Mouse (Mus musculus): ENCODE measurements at regions not wholly inside any gene's neighbourhood (a gene's known extent, or its start where the extent isn't known, plus 50 kb on each side); places are given as distances from the start of the nearest gene placed in this dataset.

DNA sequence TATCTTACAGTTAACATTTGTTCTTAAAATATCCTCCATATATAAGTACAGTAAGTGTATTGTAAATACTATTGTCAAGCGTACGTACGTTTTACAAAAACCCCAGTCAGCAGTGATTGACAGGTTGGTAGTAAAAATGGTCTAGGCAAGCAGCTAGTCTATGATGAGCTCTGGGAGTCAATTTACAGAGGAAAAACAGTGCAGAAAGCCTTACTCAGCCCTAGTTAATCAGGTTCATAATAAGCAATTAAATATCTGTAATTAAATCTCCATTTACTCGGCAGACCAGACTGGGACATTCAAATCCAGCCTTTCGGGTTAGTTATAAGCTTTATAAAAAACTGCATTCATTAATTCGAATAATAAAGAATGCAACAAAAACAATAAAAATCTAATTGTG is 394.7 kb downstream of the Atp6ap1l start:
- ATAC-seq (ENCODE audit: low FRiP score) (no peak), DNase-seq (ENCODE audit: low spot score) (no peak)
- no peaks in the 10 kb centered on the region for H3K27me3 ChIP-seq (ENCODE audit: control insufficient read depth, insufficient read depth, low read length)

DNA sequence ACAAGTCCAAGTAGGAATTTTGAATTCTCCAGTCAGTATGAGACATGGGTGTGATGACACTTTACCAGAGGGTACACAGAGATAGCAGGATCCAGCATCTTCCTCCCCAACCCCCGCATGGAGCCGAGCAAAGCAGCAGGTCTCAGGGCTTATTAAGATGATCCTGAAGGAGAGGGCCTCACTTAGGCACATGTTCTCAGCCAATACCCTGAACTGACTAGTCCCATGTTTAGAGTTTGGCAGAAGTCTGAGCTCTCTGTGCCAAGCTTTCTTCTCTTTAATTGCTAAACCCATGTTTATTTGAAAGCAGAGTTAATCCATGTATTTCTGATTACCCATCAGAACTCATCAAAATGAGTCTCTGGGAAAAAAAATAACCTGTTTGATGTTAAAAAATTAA is 402.0 kb downstream of the Atp6ap1l start:
- Histone ChIP-seq H3K4me3 (ENCODE audit: low read depth, low read length) (no peak overlapping the region), H3K27ac (ENCODE audit: low read depth, low read length) (no peak overlapping the region), H3K9me3 (ENCODE audit: control insufficient read depth, low read length) (no peaks in the 10 kb centered on the region), H3K4me2 (replicated peaks; ENCODE audit: low read depth, low read length) (no peak overlapping the region), H3K27me3 (ENCODE audit: control insufficient read depth, insufficient read depth, low read length) (no peaks in the 10 kb centered on the region), H3K4me1 (replicated peaks; ENCODE audit: control insufficient read depth, insufficient read depth, low read length) (no peaks in the 10 kb centered on the region), H3K36me3 (ENCODE audit: control insufficient read depth, insufficient read depth, low read length) (no peaks in the 10 kb centered on the region), H3K9ac (ENCODE audit: low read depth, low read length) (no peak overlapping the region)
- DNase-seq (ENCODE audit: low spot score) (no peak), ATAC-seq (ENCODE audit: low FRiP score) (no peak)
- 88% methylated on average over 2 of the region's 2 CpGs for WGBS

More for the DNA sequence above, 394.7 kb downstream of the Atp6ap1l start:
- H3K9ac ChIP-seq (ENCODE audit: low read depth, low read length): no peak overlapping the region
- H3K4me2 ChIP-seq (replicated peaks; ENCODE audit: low read depth, low read length): no peak overlapping the region
- H3K4me3 ChIP-seq (ENCODE audit: low read depth, low read length): no peak overlapping the region
- 81% methylated on average over 6 of the region's 6 CpGs for WGBS
- no peaks in the 10 kb centered on the region for H3K36me3 ChIP-seq (ENCODE audit: control insufficient read depth, insufficient read depth, low read length)
- H3K4me1 ChIP-seq (replicated peaks; ENCODE audit: control insufficient read depth, insufficient read depth, low read length): no peaks in the 10 kb centered on the region
- no peaks in the 10 kb centered on the region for H3K9me3 ChIP-seq (ENCODE audit: control insufficient read depth, low read length)
- H3K27ac ChIP-seq (ENCODE audit: low read depth, low read length): no peak overlapping the region

DNA sequence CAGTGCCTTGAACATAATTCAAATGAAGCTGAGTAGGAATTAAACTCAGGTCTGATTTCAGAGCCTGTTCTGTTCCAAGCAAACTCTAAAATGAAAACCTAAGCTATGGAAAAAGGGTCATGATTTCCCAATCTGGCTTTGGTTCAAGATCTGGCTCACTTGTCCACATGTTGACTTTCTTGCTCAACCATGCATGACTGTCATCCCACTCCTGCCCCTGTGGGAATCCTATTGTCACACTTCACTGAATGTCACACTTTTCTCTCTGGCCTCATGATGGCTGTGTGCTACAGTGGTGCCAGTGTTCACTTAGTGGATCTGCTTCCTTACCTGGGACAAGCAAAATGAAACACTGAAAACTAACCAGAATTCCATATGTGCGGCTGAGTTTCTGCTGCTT is 403.0 kb downstream of the Atp6ap1l start:
- Histone ChIP-seq H3K9ac (ENCODE audit: low read depth, low read length) (no peak overlapping the region), H3K27ac (ENCODE audit: low read depth, low read length) (no peak overlapping the region), H3K36me3 (ENCODE audit: control insufficient read depth, insufficient read depth, low read length) (no peaks in the 10 kb centered on the region), H3K4me3 (ENCODE audit: low read depth, low read length) (no peak overlapping the region), H3K9me3 (ENCODE audit: control insufficient read depth, low read length) (no peaks in the 10 kb centered on the region), H3K4me2 (replicated peaks; ENCODE audit: low read depth, low read length) (no peak overlapping the region), H3K4me1 (replicated peaks; ENCODE audit: control insufficient read depth, insufficient read depth, low read length) (no peaks in the 10 kb centered on the region), H3K27me3 (ENCODE audit: control insufficient read depth, insufficient read depth, low read length) (no peaks in the 10 kb centered on the region)
- ATAC-seq (ENCODE audit: low FRiP score) (no peak), DNase-seq (ENCODE audit: low spot score) (no peak)
- 86% methylated on average over 1 of the region's 1 CpGs for WGBS

DNA sequence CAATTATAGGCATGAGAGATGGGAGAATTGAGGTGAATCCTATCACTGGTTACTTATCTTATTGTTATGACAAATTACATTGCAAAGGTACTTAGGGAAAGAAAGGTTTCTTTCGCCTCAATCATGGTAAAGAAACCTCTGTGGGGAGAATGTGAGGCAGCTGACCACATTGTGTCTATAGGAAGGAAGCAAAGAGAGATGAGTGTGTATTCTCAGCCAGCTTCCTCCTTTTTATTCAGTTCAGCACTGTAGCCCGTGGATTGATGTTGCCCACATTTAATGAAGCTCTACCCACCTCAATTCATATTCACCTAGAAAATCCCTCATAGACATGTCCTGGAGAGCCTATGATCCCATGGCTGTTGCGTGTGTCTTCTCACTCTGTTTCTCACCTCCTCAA is 406.2 kb downstream of the Atp6ap1l start:
- no peaks in the 10 kb centered on the region for H3K4me1 ChIP-seq (replicated peaks; ENCODE audit: control insufficient read depth, insufficient read depth, low read length)
- H3K36me3 ChIP-seq (ENCODE audit: control insufficient read depth, insufficient read depth, low read length): no peaks in the 10 kb centered on the region
- ATAC-seq (ENCODE audit: low FRiP score) (no peak), DNase-seq (ENCODE audit: low spot score) (no peak)
- 88% methylated on average over 3 of the region's 3 CpGs for WGBS
- no peaks in the 10 kb centered on the region for H3K27me3 ChIP-seq (ENCODE audit: control insufficient read depth, insufficient read depth, low read length)
- H3K27ac ChIP-seq (ENCODE audit: low read depth, low read length): no peak overlapping the region
- no peak overlapping the region for H3K9ac ChIP-seq (ENCODE audit: low read depth, low read length)
- no peak overlapping the region for H3K4me2 ChIP-seq (replicated peaks; ENCODE audit: low read depth, low read length)
- no peak overlapping the region for H3K4me3 ChIP-seq (ENCODE audit: low read depth, low read length)
- H3K9me3 ChIP-seq (ENCODE audit: control insufficient read depth, low read length): no peaks in the 10 kb centered on the region

DNA sequence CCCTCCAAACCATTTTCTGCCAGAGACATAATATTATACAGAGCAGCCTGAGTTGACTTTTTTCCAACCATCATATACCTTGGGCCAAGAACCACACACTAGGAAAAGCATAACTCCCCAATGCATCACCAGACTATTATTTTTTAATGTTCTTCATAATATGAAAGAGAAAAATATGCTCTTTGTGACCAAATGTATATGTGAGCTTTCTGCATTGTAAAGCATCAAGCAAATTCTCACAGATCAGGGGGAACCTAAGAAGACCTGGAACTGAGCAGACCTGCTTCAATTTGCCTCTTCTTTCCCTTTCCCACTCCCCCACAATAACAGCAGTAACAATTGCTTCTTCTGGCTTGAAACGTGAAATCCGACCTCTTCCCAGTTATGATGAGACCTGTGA is 407.6 kb downstream of the Atp6ap1l start:
- ATAC-seq (ENCODE audit: low FRiP score): no peak
- Histone ChIP-seq H3K9me3 (ENCODE audit: control insufficient read depth, low read length) (no peaks in the 10 kb centered on the region), H3K36me3 (ENCODE audit: control insufficient read depth, insufficient read depth, low read length) (no peaks in the 10 kb centered on the region), H3K27me3 (ENCODE audit: control insufficient read depth, insufficient read depth, low read length) (no peaks in the 10 kb centered on the region), H3K4me1 (replicated peaks; ENCODE audit: control insufficient read depth, insufficient read depth, low read length) (no peaks in the 10 kb centered on the region), H3K4me3 (ENCODE audit: low read depth, low read length) (no peak overlapping the region), H3K9ac (ENCODE audit: low read depth, low read length) (no peak overlapping the region), H3K27ac (ENCODE audit: low read depth, low read length) (no peak overlapping the region), H3K4me2 (replicated peaks; ENCODE audit: low read depth, low read length) (no peak overlapping the region)
- no peak for DNase-seq (ENCODE audit: low spot score)
- 68% methylated on average over 2 of the region's 2 CpGs for WGBS

DNA sequence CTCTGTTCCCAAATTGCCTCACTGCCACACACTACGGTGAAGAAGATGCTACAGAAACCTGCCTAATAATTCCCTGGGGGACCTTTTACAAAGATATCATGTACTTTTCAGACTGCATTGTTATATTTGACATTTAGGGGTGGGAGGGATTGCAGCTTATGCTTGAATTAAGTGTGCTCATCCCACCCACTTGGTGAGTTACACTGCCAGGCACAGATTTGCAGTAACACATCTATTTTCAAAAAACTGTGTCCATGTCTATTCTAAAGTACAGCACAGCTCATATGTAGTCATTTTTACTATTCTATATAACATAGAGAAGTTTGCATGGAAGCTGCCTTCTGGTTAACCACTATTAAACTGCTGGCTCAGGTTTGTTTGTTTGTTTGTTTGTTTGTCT is 404.3 kb upstream of the Xrcc4 start:
- ATAC-seq (ENCODE audit: low FRiP score) (no peak), DNase-seq (ENCODE audit: low spot score) (no peak)
- Histone ChIP-seq H3K9ac (ENCODE audit: low read depth, low read length) (no peak overlapping the region), H3K4me2 (replicated peaks; ENCODE audit: low read depth, low read length) (no peak overlapping the region), H3K27ac (ENCODE audit: low read depth, low read length) (no peak overlapping the region), H3K4me3 (ENCODE audit: low read depth, low read length) (no peak overlapping the region), H3K36me3 (ENCODE audit: control insufficient read depth, insufficient read depth, low read length) (no peaks in the 10 kb centered on the region), H3K9me3 (ENCODE audit: control insufficient read depth, low read length) (no peaks in the 10 kb centered on the region), H3K4me1 (replicated peaks; ENCODE audit: control insufficient read depth, insufficient read depth, low read length) (no peaks in the 10 kb centered on the region), H3K27me3 (ENCODE audit: control insufficient read depth, insufficient read depth, low read length) (no peaks in the 10 kb centered on the region)
- WGBS: 71% methylated on average over 1 of the region's 1 CpGs

DNA sequence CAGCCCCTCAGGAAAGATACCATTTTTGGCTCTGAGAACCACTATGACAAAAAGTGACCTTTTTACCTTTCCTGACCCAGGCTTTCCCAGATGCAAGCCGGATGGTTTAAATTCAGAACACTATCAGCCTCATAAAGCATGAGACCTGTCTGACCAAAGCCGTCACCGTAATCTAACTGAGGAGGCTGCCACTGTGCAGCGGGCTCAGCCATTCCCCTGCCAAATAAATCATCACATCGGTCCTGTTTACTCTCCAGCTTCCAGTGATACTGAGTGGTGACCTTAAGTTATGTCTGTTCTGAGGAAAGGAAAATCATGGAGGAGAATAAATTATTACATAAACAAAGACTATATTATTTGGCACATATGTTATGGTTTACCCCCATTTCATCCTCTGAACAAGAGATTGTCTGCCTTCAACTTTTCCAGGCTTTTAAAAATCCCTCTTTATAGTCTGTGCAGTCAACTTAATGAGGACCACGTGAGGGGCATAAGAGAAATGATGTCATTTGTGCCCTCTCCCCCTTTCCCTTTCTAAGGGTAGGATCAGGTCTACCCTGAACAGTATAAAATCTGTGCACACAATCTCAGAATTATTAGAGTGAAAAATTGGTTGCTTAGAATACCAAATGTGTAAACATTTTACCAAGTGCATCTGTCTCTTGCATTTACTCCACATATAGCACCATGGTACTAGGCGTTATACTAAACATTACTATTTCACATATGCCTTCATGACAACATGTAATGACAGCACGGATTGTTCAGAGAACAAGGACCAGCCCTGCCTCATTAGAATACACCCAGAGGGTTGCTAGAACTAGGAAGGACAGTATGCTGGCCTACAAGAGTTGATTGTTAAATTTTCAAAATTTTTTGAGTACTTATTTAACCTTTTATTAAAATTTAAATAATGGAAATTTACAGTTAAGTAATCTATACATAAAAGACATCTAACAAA is 401.9 kb upstream of the Xrcc4 start:
- DNase-seq (ENCODE audit: low spot score): no peak
- no peaks in the 10 kb centered on the region for H3K9me3 ChIP-seq (ENCODE audit: control insufficient read depth, low read length)
- WGBS: 57% methylated on average over 8 of the region's 8 CpGs
- no peak overlapping the region for H3K27ac ChIP-seq (ENCODE audit: low read depth, low read length)
- no peaks in the 10 kb centered on the region for H3K36me3 ChIP-seq (ENCODE audit: control insufficient read depth, insufficient read depth, low read length)
- H3K4me1 ChIP-seq (replicated peaks; ENCODE audit: control insufficient read depth, insufficient read depth, low read length): no peaks in the 10 kb centered on the region
- no peak overlapping the region for H3K4me2 ChIP-seq (replicated peaks; ENCODE audit: low read depth, low read length)
- no peak overlapping the region for H3K9ac ChIP-seq (ENCODE audit: low read depth, low read length)
- H3K4me3 ChIP-seq (ENCODE audit: low read depth, low read length): no peak overlapping the region
- no peak for ATAC-seq (ENCODE audit: low FRiP score)
- H3K27me3 ChIP-seq (ENCODE audit: control insufficient read depth, insufficient read depth, low read length): no peaks in the 10 kb centered on the region

DNA sequence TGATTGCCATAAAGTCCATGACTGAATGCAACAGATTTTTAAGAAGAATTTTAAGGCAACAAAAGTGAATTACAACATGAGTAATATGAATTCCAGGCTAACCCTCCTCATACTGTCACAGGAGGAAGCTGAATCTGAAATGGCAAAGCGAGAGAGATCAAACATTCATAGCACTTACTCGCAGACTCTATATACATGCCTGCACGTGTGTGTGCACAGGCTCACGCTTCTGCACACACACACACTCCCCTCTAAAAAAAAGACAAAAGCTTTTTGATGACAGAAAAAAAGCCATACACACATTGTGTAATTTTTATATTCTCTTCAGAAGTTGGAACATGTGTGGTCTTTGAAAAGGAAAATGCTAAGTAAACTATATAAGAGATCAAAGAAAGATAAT is 391.1 kb upstream of the Xrcc4 start:
- Histone ChIP-seq H3K4me1 (replicated peaks; ENCODE audit: control insufficient read depth, insufficient read depth, low read length) (no peaks in the 10 kb centered on the region), H3K36me3 (ENCODE audit: control insufficient read depth, insufficient read depth, low read length) (no peaks in the 10 kb centered on the region), H3K4me2 (replicated peaks; ENCODE audit: low read depth, low read length) (no peak overlapping the region), H3K4me3 (ENCODE audit: low read depth, low read length) (no peak overlapping the region), H3K27me3 (ENCODE audit: control insufficient read depth, insufficient read depth, low read length) (no peaks in the 10 kb centered on the region), H3K9ac (ENCODE audit: low read depth, low read length) (no peak overlapping the region), H3K27ac (ENCODE audit: low read depth, low read length) (no peak overlapping the region), H3K9me3 (ENCODE audit: control insufficient read depth, low read length) (no peaks in the 10 kb centered on the region)
- ATAC-seq (ENCODE audit: low FRiP score): no peak
- DNase-seq (ENCODE audit: low spot score): no peak
- 91% methylated on average over 4 of the region's 4 CpGs for WGBS

DNA sequence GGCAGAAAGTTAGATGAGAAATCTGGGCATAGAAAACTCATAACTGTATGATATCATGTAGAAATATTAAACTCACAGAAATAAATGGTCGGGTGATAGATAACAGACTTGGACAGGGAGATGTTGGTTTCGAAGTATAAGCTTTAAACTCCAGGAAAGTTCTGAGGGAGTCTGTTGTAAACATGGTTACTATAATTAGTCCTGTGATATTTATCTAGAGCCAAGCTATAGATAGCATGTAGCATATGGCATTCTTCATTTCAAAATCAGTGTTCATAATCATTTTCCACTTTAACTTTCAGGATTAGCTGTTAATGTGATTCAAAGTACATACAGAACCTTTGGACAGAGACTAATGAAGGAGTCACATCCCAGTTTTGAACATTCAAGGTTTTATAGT is 387.5 kb upstream of the Xrcc4 start:
- Histone ChIP-seq H3K36me3 (ENCODE audit: control insufficient read depth, insufficient read depth, low read length) (no peaks in the 10 kb centered on the region), H3K4me3 (ENCODE audit: low read depth, low read length) (no peak overlapping the region), H3K9ac (ENCODE audit: low read depth, low read length) (no peak overlapping the region), H3K4me1 (replicated peaks; ENCODE audit: control insufficient read depth, insufficient read depth, low read length) (no peaks in the 10 kb centered on the region), H3K9me3 (ENCODE audit: control insufficient read depth, low read length) (no peaks in the 10 kb centered on the region), H3K4me2 (replicated peaks; ENCODE audit: low read depth, low read length) (no peak overlapping the region), H3K27me3 (ENCODE audit: control insufficient read depth, insufficient read depth, low read length) (no peaks in the 10 kb centered on the region), H3K27ac (ENCODE audit: low read depth, low read length) (no peak overlapping the region)
- DNase-seq (ENCODE audit: low spot score) (no peak), ATAC-seq (ENCODE audit: low FRiP score) (no peak)
- WGBS: 91% methylated on average over 2 of the region's 2 CpGs
